Mouse (Mus musculus) gastrocnemius, postnatal 36 days (tissue): Measurements from ENCODE around the gene Naa16. TPM values are rescaled to one million over a fixed set of nuclear protein-coding genes. Genes with fewer than 3 reads are reported as not detected.
A peak's percentile ranks its signal among the peaks of the same experiment; 100 is the strongest.

Source experiments
- DNase-seq, 2 experiments: peaks; one replicate each; pipeline ENCODE4 v3.0.0; 2022
- intact Hi-C: fragments of 180-260 bp; cut with DNase I; formaldehyde crosslinking; loops from one replicate; pipeline ENCODE4 v1.15.1; 2025
- total RNA-seq, 2 experiments: library from RNA; stranded (reverse); gene quantifications; 2 replicates each; pipeline ENCODE4 v1.2.3; 2021

Gene Naa16
- total RNA-seq, 2 experiments from 2014 or later, result 21.7 to 22.1 TPM

GRCm38 (mm10) chr14:79281894-79282553, 108.6 kb downstream of the Naa16 start:
- DNase-seq, result no peak
- intact Hi-C loops, result no loop called here

GRCm38 (mm10) chr14:79280456-79280855, 110.1 kb downstream of the Naa16 start:
- intact Hi-C loops, result no loop called here
- no peak for DNase-seq

- peak in 1 of 2 experiments; percentile 24 for DNase-seq
- intact Hi-C loops, result no loop called here
Measured at GRCm38 (mm10) chr14:79279494-79279893, 111.1 kb downstream of the Naa16 start.

- intact Hi-C loops, result no loop called here
- no peak for DNase-seq
Measured at GRCm38 (mm10) chr14:79278927-79279326, 111.7 kb downstream of the Naa16 start.

- peak in 1 of 2 experiments; percentile 46 for DNase-seq
Measured at GRCm38 (mm10) chr14:79277922-79278321, 112.7 kb downstream of the Naa16 start.

GRCm38 (mm10) chr14:79275870-79276395, 114.6 kb downstream of the Naa16 start:
- no peak for DNase-seq
- intact Hi-C loops, result no loop called here

More at GRCm38 (mm10) chr14:79277922-79278321, 112.7 kb downstream of the Naa16 start:
- intact Hi-C loops, result no loop called here

- intact Hi-C loops, result no loop called here
- no peak for DNase-seq
Measured at GRCm38 (mm10) chr14:79275441-79275840, 115.1 kb downstream of the Naa16 start.

Other genes with a start within 250 kb of the Naa16 start
- not detected for gene Zfp957, start 143.4 kb downstream of the Naa16 start, total RNA-seq
- 10 to 100 TPM; 36.2 to 47.3 TPM for gene Rgcc, start 89.1 kb downstream of the Naa16 start, total RNA-seq
- gene Mtrf1, start 7.0 kb upstream of the Naa16 start, total RNA-seq, result 1 to 10 TPM; 8.0 to 8.3 TPM
- 1 to 10 TPM; 4.3 to 6.2 TPM for gene Kbtbd7, start 35.7 kb upstream of the Naa16 start, total RNA-seq
- under 1 TPM in 1 of 2 experiments, not detected in 1; 0.15 TPM for gene Kbtbd6, start 61.1 kb upstream of the Naa16 start, total RNA-seq
- 1 to 10 TPM; 4.8 to 4.9 TPM for gene Elf1, start 90.4 kb upstream of the Naa16 start, total RNA-seq
- 10 to 100 TPM; 16.0 to 19.9 TPM for gene Wbp4, start 90.7 kb upstream of the Naa16 start, total RNA-seq
- 10 to 100 TPM; 68.2 to 95.4 TPM for gene Sugt1, start 196.9 kb upstream of the Naa16 start, total RNA-seq